Mouse (Mus musculus) bone marrow macrophage, adult 2 months (primary cell): ENCODE data around the gene Fgd6. TPM values are rescaled to one million over a fixed set of nuclear protein-coding genes. Genes with fewer than 3 reads are reported as not detected.

ENCODE experiments used
- H3K27ac ChIP-seq: 2 replicates; pipeline ENCODE4 v1.5.1; 2012; ENCODE audit warnings: low read depth, low read length; ENCODE audit not compliant: insufficient read depth
- H3K4me1 ChIP-seq: 2 replicates; pipeline ENCODE4 v1.6.1; 2012; ENCODE audit warnings: low read length; ENCODE audit not compliant: control insufficient read depth, insufficient read depth
- H3K4me3 ChIP-seq: 2 replicates; pipeline ENCODE4 v1.5.1; 2012; ENCODE audit warnings: mild to moderate bottlenecking, low read length, moderate library complexity; ENCODE audit not compliant: insufficient read depth
- CTCF ChIP-seq: IDR thresholded peaks from 2 replicates; pipeline ENCODE4 v1.5.1; 2012; ENCODE audit warnings: low read depth, mild to moderate bottlenecking, low read length, moderate library complexity
- POLR2A ChIP-seq: IDR thresholded peaks from 2 replicates; pipeline ENCODE4 v1.6.1; 2012; ENCODE audit warnings: mild to moderate bottlenecking, low read depth, low read length, borderline replicate concordance
- polyA plus RNA-seq: library from polyadenylated mRNA; stranded (reverse); fragments of >200 nt; gene quantifications from 2 replicates; pipeline ENCODE4 v1.2.4, GENCODE M21; 2012; ENCODE audit not compliant: missing spikeins, insufficient read depth, insufficient read length

Fgd6 gene
- polyA plus RNA-seq, 1 experiment, result 20.6 TPM

- peaks cover 56% of the 10 kb centered on the region for H3K4me1 ChIP-seq
- no peak overlapping the region for H3K27ac ChIP-seq
- TF ChIP-seq POLR2A (no peak), CTCF (no peak)
- H3K4me3 ChIP-seq, result no peak overlapping the region
Measured at GRCm38 (mm10) chr10:94062357-94062756, 26.6 kb downstream of the Fgd6 start.

DNA sequence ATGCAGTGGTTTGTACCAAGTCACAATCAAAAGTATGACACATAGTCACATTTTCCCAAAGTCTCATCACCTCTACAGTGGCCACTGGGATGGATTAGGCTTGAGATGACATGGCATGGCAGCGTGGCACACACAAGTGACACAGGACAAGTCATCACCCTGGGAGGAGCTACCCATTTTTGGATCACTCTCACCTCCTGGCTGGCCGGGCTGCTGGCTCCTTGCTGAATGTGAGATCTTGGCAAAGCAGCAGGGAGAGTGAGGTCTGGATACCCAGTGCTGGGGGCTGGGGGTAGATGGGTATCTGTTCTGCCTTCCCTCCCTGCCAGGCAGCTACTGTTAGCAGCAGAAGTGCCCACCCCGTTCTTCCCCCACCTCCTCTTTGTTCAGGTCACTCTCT lies 31.1 kb downstream of the Fgd6 start:
- H3K4me1 ChIP-seq, result peaks cover 30% of the 10 kb centered on the region
- H3K27ac ChIP-seq, result no peak overlapping the region
- H3K4me3 ChIP-seq, result no peak overlapping the region
- TF ChIP-seq POLR2A (no peak), CTCF (no peak)

- H3K4me3 ChIP-seq, result no peak overlapping the region
- TF ChIP-seq CTCF (no peak), POLR2A (no peak)
- H3K4me1 ChIP-seq, result peaks cover 28% of the 10 kb centered on the region
- H3K27ac ChIP-seq, result no peak overlapping the region
Measured at GRCm38 (mm10) chr10:94068701-94069100, 32.9 kb downstream of the Fgd6 start.

GRCm38 (mm10) chr10:94071641-94072040 lies 35.8 kb downstream of the Fgd6 start:
- no peak for TF ChIP-seq POLR2A
- no peak for TF ChIP-seq CTCF
- H3K4me1 ChIP-seq, result peaks cover 10% of the 10 kb centered on the region
- H3K27ac ChIP-seq, result no peak overlapping the region
- H3K4me3 ChIP-seq, result no peak overlapping the region

GRCm38 (mm10) chr10:94072261-94072915 lies 36.6 kb downstream of the Fgd6 start:
- no peak overlapping the region for H3K27ac ChIP-seq
- TF ChIP-seq POLR2A (no peak), CTCF (no peak)

GRCm38 (mm10) chr10:94072916-94073465 lies 37.2 kb downstream of the Fgd6 start:
- Histone ChIP-seq H3K4me1 (0 out of 2 replicates have a peak, but pooled peaks cover 2% of the 10 kb centered on the region), H3K4me3 (no peak overlapping the region), H3K27ac (no peak overlapping the region)
- no peak for TF ChIP-seq CTCF
- no peak for TF ChIP-seq POLR2A

More at GRCm38 (mm10) chr10:94072261-94072915, 36.6 kb downstream of the Fgd6 start:
- Histone ChIP-seq H3K4me1 (peaks cover 3% of the 10 kb centered on the region), H3K4me3 (no peak overlapping the region)

GRCm38 (mm10) chr10:94076966-94077825 lies 41.4 kb downstream of the Fgd6 start:
- H3K27ac ChIP-seq, result no peak overlapping the region
- H3K4me1 ChIP-seq, result peaks cover 7% of the 10 kb centered on the region
- TF ChIP-seq POLR2A (no peak), CTCF (no peak)
- H3K4me3 ChIP-seq, result no peak overlapping the region

GRCm38 (mm10) chr10:94080740-94081139 lies 44.9 kb downstream of the Fgd6 start:
- no peak for TF ChIP-seq POLR2A
- no peak for TF ChIP-seq CTCF
- Histone ChIP-seq H3K4me1 (peaks cover 28% of the 10 kb centered on the region), H3K4me3 (no peak overlapping the region), H3K27ac (no peak overlapping the region)

GRCm38 (mm10) chr10:94082040-94082734 lies 46.4 kb downstream of the Fgd6 start:
- TF ChIP-seq POLR2A (no peak), CTCF (no peak)
- peaks cover 28% of the 10 kb centered on the region for H3K4me1 ChIP-seq
- H3K4me3 ChIP-seq, result no peak overlapping the region
- H3K27ac ChIP-seq, result no peak overlapping the region

DNA sequence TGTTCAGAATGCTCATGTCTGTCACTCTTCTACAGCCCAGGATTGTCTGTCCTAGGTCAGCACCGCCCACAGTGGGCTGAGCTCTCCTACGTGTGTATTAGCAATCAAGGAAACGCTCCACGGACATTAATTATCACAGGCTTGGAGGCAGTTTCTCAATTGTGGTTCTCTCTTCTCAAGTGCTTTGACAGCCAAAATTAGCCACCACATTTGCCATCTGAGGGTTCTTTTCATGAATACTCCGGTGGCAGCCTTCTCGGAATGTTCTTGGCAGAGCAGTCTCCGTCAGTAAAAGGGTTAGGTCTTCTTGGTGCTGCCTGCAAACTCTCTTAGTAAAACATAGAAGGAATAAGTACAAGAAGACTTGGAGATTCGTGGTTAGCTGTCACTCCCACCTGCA lies 50.5 kb downstream of the Fgd6 start:
- TF ChIP-seq CTCF (no peak), POLR2A (no peak)
- Histone ChIP-seq H3K4me3 (no peak overlapping the region), H3K27ac (no peak overlapping the region), H3K4me1 (peaks cover 44% of the 10 kb centered on the region)
